Mouse (Mus musculus) embryonic fibroblast, embryonic 13.5 days (primary cell): Measurements from ENCODE around the gene Gla. TPM values are rescaled to one million over a fixed set of nuclear protein-coding genes. Genes with fewer than 3 reads are reported as not detected.

Experiments
- H3K27ac ChIP-seq: 2 replicates; pipeline ENCODE4 v1.5.1; 2012; ENCODE audit warnings: low read length, control low read depth, inconsistent platforms; ENCODE audit not compliant: insufficient read depth
- H3K4me1 ChIP-seq: 2 replicates; pipeline ENCODE4 v1.6.1; 2011; ENCODE audit warnings: low read length; ENCODE audit not compliant: control insufficient read depth, insufficient read depth
- H3K4me3 ChIP-seq: 2 replicates; pipeline ENCODE4 v1.5.1; 2011; ENCODE audit warnings: mild to moderate bottlenecking, control low read depth, low read length; ENCODE audit not compliant: insufficient read depth
- CTCF ChIP-seq: IDR thresholded peaks from 2 replicates; pipeline ENCODE4 v1.5.1; 2011; ENCODE audit warnings: mild to moderate bottlenecking, control low read depth, low read length, moderate library complexity, borderline replicate concordance; ENCODE audit not compliant: insufficient read depth
- POLR2A ChIP-seq: IDR thresholded peaks from 2 replicates; pipeline ENCODE4 v1.6.1; 2011; ENCODE audit warnings: low read depth, mild to moderate bottlenecking, control low read depth, low read length, moderate library complexity
- polyA plus RNA-seq: library from polyadenylated mRNA; stranded (reverse); fragments of >200 nt; gene quantifications from 2 replicates; pipeline ENCODE4 v1.2.4, GENCODE M21; 2011; ENCODE audit warnings: low read depth; ENCODE audit not compliant: missing spikeins, insufficient read length

Gla gene
- polyA plus RNA-seq, 1 experiment, result 11.2 TPM

DNA sequence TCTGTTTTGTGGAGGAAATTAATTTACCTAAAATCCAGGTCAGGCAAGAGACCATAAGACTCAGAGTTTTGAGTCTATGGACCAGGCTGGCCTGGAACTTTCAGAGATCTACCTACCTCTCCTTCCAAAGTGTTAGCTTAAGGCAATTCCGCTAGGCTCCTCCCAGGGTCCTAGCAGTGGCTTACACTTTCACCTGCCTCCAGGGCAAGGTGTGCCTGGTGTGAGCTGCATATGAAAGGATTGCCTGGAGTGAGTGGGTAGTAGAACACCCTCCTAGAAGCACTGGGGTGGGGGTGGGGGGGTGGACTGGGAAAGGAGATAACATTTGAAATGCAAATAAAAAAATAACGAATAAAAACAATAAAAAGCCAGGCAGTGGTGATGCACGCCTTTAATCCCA is 20.8 kb upstream of the Gla start:
- Histone ChIP-seq H3K4me1 (no peaks in the 10 kb centered on the region), H3K27ac (no peak overlapping the region), H3K4me3 (no peak overlapping the region)
- TF ChIP-seq POLR2A (no peak), CTCF (no peak)

- TF ChIP-seq CTCF (no peak), POLR2A (no peak)
- Histone ChIP-seq H3K4me3 (no peak overlapping the region), H3K4me1 (no peaks in the 10 kb centered on the region), H3K27ac (no peak overlapping the region)
Observed at GRCm38 (mm10) chrX:134620254-134620865, 19.4 kb upstream of the Gla start.

- Histone ChIP-seq H3K27ac (no peak overlapping the region), H3K4me1 (no peaks in the 10 kb centered on the region), H3K4me3 (no peak overlapping the region)
- TF ChIP-seq POLR2A, result no peak
Observed at GRCm38 (mm10) chrX:134619695-134620094, 18.8 kb upstream of the Gla start.

GRCm38 (mm10) chrX:134614306-134614705 is 13.4 kb upstream of the Gla start:
- Histone ChIP-seq H3K4me3 (no peak overlapping the region), H3K4me1 (no peaks in the 10 kb centered on the region; the same call in 1 of the 2 replicates), H3K27ac (no peak overlapping the region)
- no peak for TF ChIP-seq POLR2A
- no peak for TF ChIP-seq CTCF

GRCm38 (mm10) chrX:134612285-134612959 is 11.5 kb upstream of the Gla start:
- Histone ChIP-seq H3K4me3 (0 out of 2 replicates have a peak overlapping the region, but pooled peaks have one; percentile 0), H3K4me1 (no peaks in the 10 kb centered on the region; the same call in 1 of the 2 replicates), H3K27ac (peak overlapping the region; percentile 79)
- 0 out of 2 replicates have a peak, but pooled peaks have one; percentile 23 for TF ChIP-seq POLR2A
- TF ChIP-seq CTCF, result no peak

GRCm38 (mm10) chrX:134610984-134611383 is 10.1 kb upstream of the Gla start:
- Histone ChIP-seq H3K27ac (no peak overlapping the region), H3K4me3 (no peak overlapping the region), H3K4me1 (no peaks in the 10 kb centered on the region; the same call in 1 of the 2 replicates)
- TF ChIP-seq POLR2A (no peak), CTCF (no peak)

DNA sequence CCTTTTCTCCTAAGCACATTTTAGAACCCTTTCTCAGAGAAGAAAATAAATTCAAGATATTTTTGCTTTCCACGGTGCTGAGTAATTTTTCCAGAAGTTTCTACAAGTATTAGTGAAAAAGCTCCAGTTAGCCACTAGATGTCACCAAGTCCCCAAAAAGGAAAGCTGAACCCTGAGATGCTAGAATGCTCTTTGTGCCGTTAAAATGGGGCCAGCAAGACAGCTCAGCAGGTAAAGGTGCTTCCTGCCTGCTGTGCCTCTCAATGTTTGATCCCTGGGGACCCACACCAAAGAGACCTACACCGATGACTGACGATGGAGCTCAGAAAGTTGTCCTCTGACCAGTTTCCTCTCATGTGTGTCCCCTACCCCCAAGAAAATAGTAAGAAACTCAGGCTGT is 8.5 kb upstream of the Gla start:
- Histone ChIP-seq H3K4me3 (no peak overlapping the region), H3K4me1 (no peaks in the 10 kb centered on the region; the same call in 1 of the 2 replicates), H3K27ac (no peak overlapping the region)
- TF ChIP-seq CTCF, result no peak
- no peak for TF ChIP-seq POLR2A

- Histone ChIP-seq H3K27ac (peak overlapping the region; percentile 66), H3K4me1 (no peaks in the 10 kb centered on the region; the same call in 1 of the 2 replicates), H3K4me3 (peak overlapping the region; percentile 64)
- TF ChIP-seq CTCF, result no peak
- TF ChIP-seq POLR2A, result no peak
Observed at GRCm38 (mm10) chrX:134601380-134602120, 625 bp upstream of the Gla start.

DNA sequence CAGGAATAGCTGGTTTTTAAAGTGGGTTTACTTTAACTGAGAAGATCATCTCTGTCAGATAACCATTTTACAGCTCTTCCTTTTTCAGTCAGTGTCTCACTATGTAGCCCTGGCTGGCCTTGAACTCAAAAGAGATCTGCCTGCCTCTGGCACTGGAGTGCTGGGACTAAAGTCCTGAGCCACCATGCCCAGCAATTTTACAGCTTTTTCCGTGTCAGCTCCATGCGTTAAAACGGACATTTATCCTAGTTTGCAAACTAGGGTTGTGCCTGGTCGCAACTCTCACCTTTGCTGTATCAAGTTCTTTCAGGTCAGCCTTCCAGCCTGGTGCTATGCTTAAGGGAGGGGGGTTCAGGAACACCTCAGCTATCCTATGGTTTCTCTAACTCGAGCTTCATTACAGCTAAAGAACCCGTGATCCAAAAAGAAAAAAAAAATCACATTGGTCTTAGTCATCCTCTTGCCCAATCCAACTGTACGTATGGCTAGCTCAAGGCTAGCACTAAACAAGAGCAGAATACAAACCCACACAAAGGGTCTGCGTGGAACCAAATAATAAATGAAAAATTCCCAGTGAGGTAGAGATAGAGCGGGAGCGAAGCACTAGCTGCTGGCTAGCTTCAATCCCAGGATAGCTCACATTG is 881 bp downstream of the Gla start:
- Histone ChIP-seq H3K27ac (peak overlapping the region; percentile 35), H3K4me1 (no peaks in the 10 kb centered on the region; the same call in 1 of the 2 replicates), H3K4me3 (peak overlapping the region; percentile 69)
- TF ChIP-seq CTCF, result no peak
- TF ChIP-seq POLR2A, result no peak

DNA sequence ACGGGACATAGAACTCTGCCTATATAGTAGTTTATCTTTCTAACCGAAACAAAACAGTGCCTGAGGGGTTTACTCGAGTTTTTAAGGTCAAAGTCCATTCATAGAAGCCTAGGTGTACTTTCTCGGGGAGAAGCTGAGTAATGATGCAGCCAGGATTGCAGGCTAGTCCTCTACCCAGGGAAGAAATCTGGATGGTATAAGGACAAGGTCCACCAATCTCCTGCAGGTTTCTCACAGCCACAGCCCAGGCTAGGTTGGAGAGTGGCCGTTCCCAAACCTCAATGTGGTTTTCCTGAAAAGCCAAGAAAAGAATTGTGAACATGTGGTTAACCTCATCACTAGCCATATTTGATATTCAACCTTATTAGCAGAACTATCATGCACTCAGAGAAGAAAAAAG is 11.1 kb downstream of the Gla start:
- TF ChIP-seq CTCF (no peak), POLR2A (peak; percentile 22)
- Histone ChIP-seq H3K4me3 (no peak overlapping the region), H3K27ac (no peak overlapping the region), H3K4me1 (no peaks in the 10 kb centered on the region)
